Comparison of ENCODE assay signal across 11 mouse cellular contexts in genomic region chr1:54578358-54579184, GRCm38 (mm10). TPM values are rescaled to one million over a fixed set of nuclear protein-coding genes. Genes with fewer than 3 reads are reported as not detected.
A peak's percentile ranks its signal among the peaks of the same experiment; 100 is the strongest.
DNase-seq lines count a peak whose midpoint lies in the region; ATAC-seq lines count a peak whose summit lies in the region.
"Had no signal": no experiment of that assay in that cellular context is flagged by ENCODE, and none has a peak within 500 bp of the region (broad histone marks: within the 10 kb centered on the region; RNA-seq: fewer than 3 reads in every experiment).

No protein-coding gene starts in this region.

- no peak overlapping the region for H3K27ac ChIP-seq in forebrain, embryonic 11.5 days (ENCODE audit: low read depth, low read length)
- peak overlapping the region; percentile 58 for H3K27ac ChIP-seq in midbrain, embryonic 12.5 days (replicated peaks)

- peak; percentile 70 for ATAC-seq in forebrain, embryonic 11.5 days (replicated peaks; ENCODE audit: low FRiP score)
- peak; percentile 73; the same call in 1 of the 2 replicates for ATAC-seq in midbrain, embryonic 12.5 days (ENCODE audit: low FRiP score, low read depth)

- H3K27me3 ChIP-seq in forebrain, embryonic 11.5 days (ENCODE audit: control insufficient read depth, insufficient read depth, low read length): no peaks in the 10 kb centered on the region
- H3K27me3 ChIP-seq in midbrain, embryonic 12.5 days: no peaks in the 10 kb centered on the region

- 23% methylated on average over 8 of the region's 8 CpGs for WGBS in forebrain, embryonic 11.5 days
- 21% methylated on average over 8 of the region's 8 CpGs for WGBS in midbrain, embryonic 12.5 days

- peak; percentile 39 to 46 for DNase-seq in spleen, postnatal 36 days (ENCODE audit: low spot score in 2 of 2)
- no peak for DNase-seq in spleen, postnatal 10 days (ENCODE audit: low spot score in 2 of 2)
- DNase-seq in forebrain, embryonic 11.5 days (ENCODE audit: low spot score): no peak
- DNase-seq in adipocyte (ENCODE audit: low spot score): no peak
- no peak for DNase-seq in adrenal gland, postnatal 10 days
- no peak for DNase-seq in heart, adult 8-10 months (ENCODE audit: low spot score)
- DNase-seq: cerebellum, adult 11 months; heart, postnatal 36 days; spleen, adult 18-20 months had no signal

- H3K36me3 ChIP-seq in forebrain, embryonic 11.5 days (ENCODE audit: control insufficient read depth, insufficient read depth, low read length): no peaks in the 10 kb centered on the region
- no peaks in the 10 kb centered on the region for H3K36me3 ChIP-seq in midbrain, embryonic 12.5 days

- H3K4me1 ChIP-seq in forebrain, embryonic 11.5 days (replicated peaks; ENCODE audit: control insufficient read depth, insufficient read depth, low read length): peaks cover 3% of the 10 kb centered on the region
- peaks cover 5% of the 10 kb centered on the region for H3K4me1 ChIP-seq in midbrain, embryonic 12.5 days
- H3K4me1 ChIP-seq: megakaryocyte, embryonic 14.5 days had no signal

- H3K9me3 ChIP-seq in forebrain, embryonic 11.5 days (ENCODE audit: control insufficient read depth, low read length): no peaks in the 10 kb centered on the region
- no peaks in the 10 kb centered on the region for H3K9me3 ChIP-seq in midbrain, embryonic 12.5 days
- H3K9me3 ChIP-seq: megakaryocyte, embryonic 14.5 days had no signal

- H3K9ac ChIP-seq in forebrain, embryonic 11.5 days (ENCODE audit: low read length): no peak overlapping the region
- H3K9ac ChIP-seq in midbrain, embryonic 12.5 days (replicated peaks): no peak overlapping the region

- no peak overlapping the region for H3K4me3 ChIP-seq in forebrain, embryonic 11.5 days (ENCODE audit: low read depth, low read length)
- H3K4me3 ChIP-seq in midbrain, embryonic 12.5 days: no peak overlapping the region
- H3K4me3 ChIP-seq: megakaryocyte, embryonic 14.5 days had no signal

- peak overlapping the region; percentile 19; the same call in 1 of the 2 replicates for H3K4me2 ChIP-seq in forebrain, embryonic 11.5 days (ENCODE audit: low read depth, low read length, severe bottlenecking)
- peak overlapping the region; percentile 44 for H3K4me2 ChIP-seq in midbrain, embryonic 12.5 days (replicated peaks)

RNA-seq across cellular contexts. Expression of gene Pgap1, which starts 21.1 kb away (rescaled TPM):
- 18.9 and 19.9 TPM in 2 replicates for polyA plus RNA-seq in forebrain, embryonic 11.5 days (2014; fragmentation: Nextera tagmentation; extraction: Ambion mirVana)
- polyA plus RNA-seq in midbrain, embryonic 12.5 days (2016; fragmentation: Nextera tagmentation; extraction: Ambion mirVana): 17.1 and 23.8 TPM in 2 replicates
- 1 to 10 TPM; 7.2 to 9.1 TPM for total RNA-seq in adrenal gland, postnatal 10 days (2021)
- total RNA-seq in heart, adult 8-10 months (2022): 1 to 10 TPM; 4.0 to 5.0 (median 4.3) TPM

Comparison
In these comparisons a context has a peak if more than half of its experiments do, and no peak if none do; other contexts are left out.
1. DNase-seq: peak in spleen, postnatal 36 days (2 of 2); none in spleen, postnatal 10 days (0 of 2), forebrain, embryonic 11.5 days (single experiment), adipocyte (single experiment), adrenal gland, postnatal 10 days (single experiment) and heart, adult 8-10 months (single experiment).